Mouse (Mus musculus) brain, adult 2 months (tissue): ENCODE measurements at regions not wholly inside any gene's neighbourhood (a gene's known extent, or its start where the extent isn't known, plus 50 kb on each side); places are given as distances from the start of the nearest gene placed in this dataset.
A peak's percentile ranks its signal among the peaks of the same experiment; 100 is the strongest.

Experiments used
- DNase-seq: peaks from one replicate; pipeline ENCODE4 v3.0.0; 2011; ENCODE audit warnings: low read depth, low spot score

- DNase-seq: no peak
Observed at GRCm38 (mm10) chr1:69376923-69377706, 269.3 kb upstream of the Erbb4 start.

- no peak for DNase-seq
Observed at GRCm38 (mm10) chr1:69375246-69375645, 267.4 kb upstream of the Erbb4 start.

- DNase-seq: no peak
Observed at GRCm38 (mm10) chr1:69370078-69370477, 262.2 kb upstream of the Erbb4 start.

- DNase-seq: peak; percentile 70
Observed at GRCm38 (mm10) chr1:69367531-69367930, 259.7 kb upstream of the Erbb4 start.

- DNase-seq: no peak
Observed at GRCm38 (mm10) chr1:69364069-69364468, 256.2 kb upstream of the Erbb4 start.

- DNase-seq: no peak
Observed at GRCm38 (mm10) chr1:69357548-69357947, 249.7 kb upstream of the Erbb4 start.

- DNase-seq: no peak
Observed at GRCm38 (mm10) chr1:69350417-69350816, 242.6 kb upstream of the Erbb4 start.

GRCm38 (mm10) chr1:69349826-69350225, 242.0 kb upstream of the Erbb4 start:
- no peak for DNase-seq

- DNase-seq: no peak
Observed at GRCm38 (mm10) chr1:69342100-69342499, 234.2 kb upstream of the Erbb4 start.

- DNase-seq: no peak
Observed at GRCm38 (mm10) chr1:69340481-69340880, 232.6 kb upstream of the Erbb4 start.

- peak; percentile 37 for DNase-seq
Observed at GRCm38 (mm10) chr1:69331418-69332254, 223.8 kb upstream of the Erbb4 start.

- DNase-seq: no peak
Observed at GRCm38 (mm10) chr1:69329399-69329798, 221.5 kb upstream of the Erbb4 start.

- DNase-seq: no peak
Observed at GRCm38 (mm10) chr1:69326711-69327110, 218.9 kb upstream of the Erbb4 start.

GRCm38 (mm10) chr1:69319526-69319925, 211.7 kb upstream of the Erbb4 start:
- DNase-seq: no peak

GRCm38 (mm10) chr1:69296816-69297215, 189.0 kb upstream of the Erbb4 start:
- no peak for DNase-seq

- no peak for DNase-seq
Observed at GRCm38 (mm10) chr1:69291329-69291728, 183.5 kb upstream of the Erbb4 start.

GRCm38 (mm10) chr1:69286374-69286773, 178.5 kb upstream of the Erbb4 start:
- peak; percentile 28 for DNase-seq

- DNase-seq: no peak
Observed at GRCm38 (mm10) chr1:69277428-69277827, 169.6 kb upstream of the Erbb4 start.

- DNase-seq: no peak
Observed at GRCm38 (mm10) chr1:69247691-69248090, 139.8 kb upstream of the Erbb4 start.

GRCm38 (mm10) chr1:69242289-69242909, 134.5 kb upstream of the Erbb4 start:
- DNase-seq: no peak

GRCm38 (mm10) chr1:69241502-69242214, 133.8 kb upstream of the Erbb4 start:
- DNase-seq: peak; percentile 63

GRCm38 (mm10) chr1:69227864-69228263, 120.0 kb upstream of the Erbb4 start:
- no peak for DNase-seq
